In the genomic region with DNA sequence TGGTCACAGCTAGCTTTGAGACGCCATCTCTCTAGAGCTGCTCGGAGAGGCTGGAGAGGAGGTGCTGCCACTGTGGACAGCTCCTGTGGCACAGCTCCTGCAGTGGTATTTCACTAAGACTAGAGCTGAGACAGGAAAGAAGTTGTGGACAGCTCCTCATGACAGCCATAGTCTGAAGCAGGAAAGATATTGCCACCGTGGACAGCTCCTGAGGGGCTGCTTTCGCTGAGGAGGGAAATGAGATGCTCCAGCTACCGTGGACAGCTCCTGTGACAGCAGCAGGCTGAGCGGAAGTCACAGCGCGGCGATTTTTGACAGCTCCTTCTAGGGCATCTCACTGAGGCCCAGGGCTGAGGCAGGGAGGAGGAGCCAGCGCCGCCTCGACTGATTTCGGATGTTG, we compare ENCODE assay signal across 9 mouse cellular contexts. TPM values are rescaled to one million over a fixed set of nuclear protein-coding genes. Genes with fewer than 3 reads are reported as not detected.
DNase-seq lines count a peak whose midpoint lies in the region; ATAC-seq and TF ChIP-seq lines count a peak whose summit lies in the region.
"Had no signal": no experiment of that assay in that cellular context is flagged by ENCODE, and none has a peak within 500 bp of the region (broad histone marks: within the 10 kb centered on the region; RNA-seq: fewer than 3 reads in every experiment).

No protein-coding gene starts in this region.

- H3K4me1 ChIP-seq in forebrain, postnatal 0 days (ENCODE audit: insufficient read depth) = no peaks in the 10 kb centered on the region
- peaks cover 7% of the 10 kb centered on the region; the same call in 1 of the 2 replicates for H3K4me1 ChIP-seq in hindbrain, embryonic 10.5 days (replicated peaks)
- 0 out of 2 replicates have a peak, but pooled peaks cover 4% of the 10 kb centered on the region for H3K4me1 ChIP-seq in limb, embryonic 10.5 days
- 0 out of 2 replicates have a peak, but pooled peaks cover 5% of the 10 kb centered on the region for H3K4me1 ChIP-seq in midbrain, embryonic 11.5 days (ENCODE audit: control insufficient read depth, insufficient read depth, low read length)

- H3K27ac ChIP-seq in forebrain, postnatal 0 days (ENCODE audit: low read depth, low read length) = no peak overlapping the region
- H3K27ac ChIP-seq in hindbrain, embryonic 10.5 days = no peak overlapping the region
- no peak overlapping the region for H3K27ac ChIP-seq in limb, embryonic 10.5 days
- H3K27ac ChIP-seq in midbrain, embryonic 11.5 days (ENCODE audit: low read depth, low read length) = no peak overlapping the region

- peak overlapping the region; percentile 39 for H3K4me2 ChIP-seq in forebrain, postnatal 0 days (ENCODE audit: low read depth)
- peak overlapping the region; percentile 35 for H3K4me2 ChIP-seq in midbrain, embryonic 11.5 days

- peak; percentile 96 for DNase-seq in ES-CJ7 (ENCODE audit: low read depth, low spot score)
- peak; percentile 82 for DNase-seq in adrenal gland, adult 8-10 months
- peak; percentile 49 for DNase-seq in forebrain, postnatal 0 days
- peak; percentile 82 for DNase-seq in hindbrain, embryonic 10.5 days (ENCODE audit: low spot score)
- DNase-seq in limb, embryonic 10.5 days (ENCODE audit: low spot score) = peak; percentile 90
- DNase-seq in midbrain, embryonic 11.5 days (ENCODE audit: low spot score, missing footprints) = peak; percentile 91
- DNase-seq in spleen, adult 18-20 months = peak; percentile 17 to 50
- DNase-seq in cerebellum, adult 9-11 months = no peak

- H3K36me3 ChIP-seq in forebrain, postnatal 0 days (ENCODE audit: insufficient read depth) = no peaks in the 10 kb centered on the region
- no peaks in the 10 kb centered on the region for H3K36me3 ChIP-seq in hindbrain, embryonic 10.5 days
- no peaks in the 10 kb centered on the region for H3K36me3 ChIP-seq in limb, embryonic 10.5 days
- H3K36me3 ChIP-seq in midbrain, embryonic 11.5 days (ENCODE audit: control insufficient read depth, insufficient read depth, low read length) = no peaks in the 10 kb centered on the region

- no peak for TF ChIP-seq CTCF in forebrain, postnatal 0 days (IDR thresholded peaks at IDR 0.05; ENCODE audit: low read depth)

- H3K4me3 ChIP-seq in forebrain, postnatal 0 days (ENCODE audit: low read depth, low read length) = peak overlapping the region; percentile 14; the same call in 1 of the 2 replicates
- peak overlapping the region; percentile 28 for H3K4me3 ChIP-seq in hindbrain, embryonic 10.5 days
- H3K4me3 ChIP-seq in limb, embryonic 10.5 days = no peak overlapping the region
- 0 out of 2 replicates have a peak overlapping the region, but pooled peaks have one; percentile 3 for H3K4me3 ChIP-seq in midbrain, embryonic 11.5 days (ENCODE audit: low read depth, low read length)

- no peak overlapping the region for H3K9ac ChIP-seq in forebrain, postnatal 0 days
- H3K9ac ChIP-seq in midbrain, embryonic 11.5 days (ENCODE audit: low read length) = no peak overlapping the region; the same call in 1 of the 2 replicates

- no peaks in the 10 kb centered on the region for H3K9me3 ChIP-seq in forebrain, postnatal 0 days (ENCODE audit: low read length)
- no peaks in the 10 kb centered on the region for H3K9me3 ChIP-seq in hindbrain, embryonic 10.5 days
- no peaks in the 10 kb centered on the region for H3K9me3 ChIP-seq in limb, embryonic 10.5 days (replicated peaks)
- no peaks in the 10 kb centered on the region for H3K9me3 ChIP-seq in midbrain, embryonic 11.5 days (ENCODE audit: control insufficient read depth, low read length)

- WGBS in forebrain, postnatal 0 days = 6% methylated on average over 13 of the region's 13 CpGs
- 8% methylated on average over 13 of the region's 13 CpGs for WGBS in hindbrain, embryonic 10.5 days
- 5% methylated on average over 13 of the region's 13 CpGs for WGBS in limb, embryonic 10.5 days
- WGBS in midbrain, embryonic 11.5 days = 5% methylated on average over 13 of the region's 13 CpGs

- peaks cover 5% of the 10 kb centered on the region; the same call in 1 of the 2 replicates for H3K27me3 ChIP-seq in forebrain, postnatal 0 days (ENCODE audit: insufficient read depth, low read length)
- H3K27me3 ChIP-seq in hindbrain, embryonic 10.5 days (ENCODE audit: insufficient read depth, poor library complexity, severe bottlenecking) = no peaks in the 10 kb centered on the region
- no peaks in the 10 kb centered on the region for H3K27me3 ChIP-seq in limb, embryonic 10.5 days (ENCODE audit: low read depth, poor library complexity, severe bottlenecking)
- no peaks in the 10 kb centered on the region for H3K27me3 ChIP-seq in midbrain, embryonic 11.5 days (ENCODE audit: control insufficient read depth, insufficient read depth, low read length)

- peak; percentile 68 for ATAC-seq in forebrain, postnatal 0 days
- ATAC-seq in midbrain, embryonic 11.5 days (ENCODE audit: low FRiP score) = peak; percentile 87

RNA-seq across cellular contexts. Expression of a gene that starts 15.4 kb away (rescaled TPM):
- 10 to 100 TPM; 20.6 to 29.6 (median 27.5) TPM for total RNA-seq in adrenal gland, adult 8-10 months (2022)
- 40.8 and 47.5 TPM in 2 replicates for total RNA-seq in forebrain, postnatal 0 days (2014; rRNA removed)
- polyA plus RNA-seq in forebrain, postnatal 0 days (2015; fragmentation: Nextera tagmentation; extraction: Ambion mirVana) = 44.2 and 56.0 TPM in 2 replicates
- polyA plus RNA-seq in hindbrain, embryonic 10.5 days (2016; fragmentation: Nextera tagmentation; extraction: Ambion mirVana) = 59.9 and 65.1 TPM in 2 replicates
- polyA plus RNA-seq in limb, embryonic 10.5 days (2016; fragmentation: Nextera tagmentation; extraction: Ambion mirVana) = 39.0 and 41.8 TPM in 2 replicates
- polyA plus RNA-seq in midbrain, embryonic 11.5 days (2014; fragmentation: Nextera tagmentation; extraction: Ambion mirVana) = 89.6 and 102 TPM in 2 replicates

RNA-seq across cellular contexts. Expression of a gene that starts 26.4 kb away (rescaled TPM):
- not detected for total RNA-seq in adrenal gland, adult 8-10 months (2022)
- 0.38 and 1.5 TPM in 2 replicates for total RNA-seq in forebrain, postnatal 0 days (2014; rRNA removed)
- not detected in 2 replicates for polyA plus RNA-seq in forebrain, postnatal 0 days (2015; fragmentation: Nextera tagmentation; extraction: Ambion mirVana)
- polyA plus RNA-seq in hindbrain, embryonic 10.5 days (2016; fragmentation: Nextera tagmentation; extraction: Ambion mirVana) = 1.3 and 5.6 TPM in 2 replicates
- polyA plus RNA-seq in limb, embryonic 10.5 days (2016; fragmentation: Nextera tagmentation; extraction: Ambion mirVana) = not detected in 2 replicates
- polyA plus RNA-seq in midbrain, embryonic 11.5 days (2014; fragmentation: Nextera tagmentation; extraction: Ambion mirVana) = 0.15 and 0.25 TPM in 2 replicates
- total RNA-seq: left cerebral cortex, adult 18-20 months had no signal

RNA-seq across cellular contexts. Expression of a gene that starts 54.8 kb away (rescaled TPM):
- 10 to 100 TPM; 20.7 to 32.5 (median 25.3) TPM for total RNA-seq in adrenal gland, adult 8-10 months (2022)
- total RNA-seq in forebrain, postnatal 0 days (2014; rRNA removed) = 12.0 and 15.1 TPM in 2 replicates
- 3.5 and 5.3 TPM in 2 replicates for polyA plus RNA-seq in forebrain, postnatal 0 days (2015; fragmentation: Nextera tagmentation; extraction: Ambion mirVana)
- polyA plus RNA-seq in hindbrain, embryonic 10.5 days (2016; fragmentation: Nextera tagmentation; extraction: Ambion mirVana) = 9.3 and 9.4 TPM in 2 replicates
- 9.1 and 12.4 TPM in 2 replicates for polyA plus RNA-seq in limb, embryonic 10.5 days (2016; fragmentation: Nextera tagmentation; extraction: Ambion mirVana)
- 13.4 and 16.6 TPM in 2 replicates for polyA plus RNA-seq in midbrain, embryonic 11.5 days (2014; fragmentation: Nextera tagmentation; extraction: Ambion mirVana)

RNA-seq across cellular contexts. Expression of a gene that starts 54.9 kb away (rescaled TPM):
- 10 to 100 TPM in 2 of 4 experiments, 1 to 10 TPM in 2; 7.7 to 14.2 (median 9.8) TPM for total RNA-seq in adrenal gland, adult 8-10 months (2022)
- total RNA-seq in forebrain, postnatal 0 days (2014; rRNA removed) = 10.5 and 15.9 TPM in 2 replicates
- polyA plus RNA-seq in forebrain, postnatal 0 days (2015; fragmentation: Nextera tagmentation; extraction: Ambion mirVana) = 13.2 and 16.6 TPM in 2 replicates
- 25.7 and 27.3 TPM in 2 replicates for polyA plus RNA-seq in hindbrain, embryonic 10.5 days (2016; fragmentation: Nextera tagmentation; extraction: Ambion mirVana)
- 14.5 and 15.3 TPM in 2 replicates for polyA plus RNA-seq in limb, embryonic 10.5 days (2016; fragmentation: Nextera tagmentation; extraction: Ambion mirVana)
- polyA plus RNA-seq in midbrain, embryonic 11.5 days (2014; fragmentation: Nextera tagmentation; extraction: Ambion mirVana) = 32.3 and 35.9 TPM in 2 replicates
